Mouse (Mus musculus) WW6 (cell line): Measurements from ENCODE around the gene Vmn1r195.
"Not testable (repeated sequence)": the region's sequence is repeated elsewhere in the genome, so short reads cannot be mapped to it uniquely, and the experiment has no call there.

Source experiments
- DNase-seq: peaks from one replicate; pipeline ENCODE4 v3.0.0-alpha.2; 2013; ENCODE audit warnings: low read depth, low spot score

Vmn1r195 gene

GRCm38 (mm10) chr13:22270222-22270621, at the start of gene Vmn1r195:
TSS of gene Vmn1r195 (plus strand) at chr13:22270522.
- DNase-seq: not testable (repeated sequence)

- DNase-seq: not testable (repeated sequence)
These were observed 47.3 kb upstream of the Vmn1r195 start, which contains the start of gene Vmn1r193 for GRCm38 (mm10) chr13:22223060-22223459. TSS of gene Vmn1r193 (minus strand) at chr13:22223160.

GRCm38 (mm10) chr13:22243915-22244314, 26.4 kb upstream of the Vmn1r195 start, which contains the start of gene Vmn1r194:
TSS of gene Vmn1r194 (plus strand) at chr13:22244215.
- DNase-seq: no peak

- DNase-seq: no peak
These were observed 1.4 kb downstream of the Vmn1r195 start for GRCm38 (mm10) chr13:22271721-22272120.

- no peak for DNase-seq
These were observed 14.3 kb downstream of the Vmn1r195 start for GRCm38 (mm10) chr13:22284578-22284977.

GRCm38 (mm10) chr13:22289620-22290019, 19.3 kb downstream of the Vmn1r195 start, which contains the start of gene Vmn1r196:
TSS of gene Vmn1r196 (plus strand) at chr13:22289920.
- no peak for DNase-seq

- not testable (repeated sequence) for DNase-seq
These were observed 37.8 kb downstream of the Vmn1r195 start for GRCm38 (mm10) chr13:22308075-22308474.

- no peak for DNase-seq
These were observed 45.0 kb downstream of the Vmn1r195 start for GRCm38 (mm10) chr13:22315361-22315760.

- DNase-seq: no peak
These were observed 47.0 kb downstream of the Vmn1r195 start for GRCm38 (mm10) chr13:22317366-22317765.

GRCm38 (mm10) chr13:22320091-22320490, 49.8 kb downstream of the Vmn1r195 start:
- no peak for DNase-seq

GRCm38 (mm10) chr13:22324289-22324688, 54.0 kb downstream of the Vmn1r195 start, which contains the start of gene Vmn1r197:
TSS of gene Vmn1r197 (plus strand) at chr13:22324589.
- DNase-seq: no peak
